Mouse (Mus musculus): ENCODE measurements around the gene Cdk18.

DNA sequence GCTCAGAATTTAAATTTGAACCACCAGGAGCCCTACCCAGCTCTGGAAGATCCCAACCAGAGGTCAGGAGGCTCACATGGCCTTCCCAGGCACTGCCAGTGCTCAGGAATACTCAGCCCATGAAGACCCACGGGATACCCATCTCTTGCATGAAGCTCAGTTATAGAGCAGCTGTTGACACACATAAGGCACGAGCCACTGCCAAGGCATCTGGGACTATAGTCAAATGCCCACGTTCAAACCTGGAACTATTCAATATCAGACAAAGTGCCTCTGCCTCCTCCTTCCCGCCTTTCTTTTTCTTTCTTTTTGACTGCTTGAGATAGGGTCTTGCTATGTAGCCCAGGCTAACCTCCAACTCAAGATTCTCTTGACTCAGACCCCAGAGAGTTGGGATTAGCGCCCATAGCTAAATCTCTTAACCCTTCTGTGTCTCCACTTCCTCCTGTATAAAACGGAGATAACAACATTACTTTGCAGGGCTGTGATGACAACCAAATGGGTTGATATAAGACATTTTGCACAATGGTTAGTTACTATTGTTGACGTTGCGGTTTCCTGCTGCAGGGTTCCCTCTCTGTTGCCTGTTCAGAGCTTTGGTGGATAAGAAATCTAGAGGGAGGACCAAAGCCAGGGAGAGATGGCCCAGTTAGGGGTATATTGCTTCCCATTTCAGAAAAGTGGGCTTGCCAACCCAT, 73.9 kb downstream of the Cdk18 start:
- TF ChIP-seq CTCF (IDR thresholded peaks at IDR 0.05; ENCODE audit: low read depth) = no peak
- no peak for TF ChIP-seq EP300 (IDR thresholded peaks at IDR 0.05; ENCODE audit: low read depth)
